Mouse (Mus musculus) olfactory bulb, adult 2 months (tissue): ENCODE measurements around the gene Pnldc1.

ENCODE experiments used
- CTCF ChIP-seq: fragments of 200-500 bp; IDR thresholded peaks from 2 replicates; pipeline ENCODE4 v1.5.1; 2012; ENCODE audit warnings: low read depth, mild to moderate bottlenecking, low read length, moderate library complexity; ENCODE audit not compliant: insufficient read depth
- POLR2A ChIP-seq: fragments of 200-500 bp; IDR thresholded peaks from 2 replicates; pipeline ENCODE4 v1.6.1; 2012; ENCODE audit warnings: mild to moderate bottlenecking, low read depth, low read length, moderate library complexity; ENCODE audit not compliant: insufficient read depth

DNA sequence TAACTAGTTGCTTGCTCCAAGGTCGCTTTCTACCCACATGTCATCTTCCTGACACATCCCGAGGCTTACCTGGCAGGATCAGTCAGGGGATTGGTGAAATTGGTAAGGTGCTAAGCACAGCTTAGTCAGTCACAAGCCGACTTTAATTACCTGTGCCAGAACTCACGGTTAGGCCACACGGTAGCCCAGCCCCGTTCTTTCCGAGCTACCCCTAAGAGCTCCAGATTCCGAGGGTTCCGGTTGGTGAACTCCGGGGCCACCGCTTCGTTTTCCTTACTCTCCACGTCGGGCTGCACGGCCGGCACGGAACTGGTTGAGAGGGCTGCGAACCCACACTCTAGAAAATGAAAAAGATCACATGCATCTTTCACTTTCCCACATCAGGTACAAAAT lies 5.5 kb upstream of the Pnldc1 start, which contains the start of gene Tcp1:
- TF ChIP-seq CTCF = no peak
- TF ChIP-seq POLR2A = no peak
